Mouse (Mus musculus): ENCODE results near the gene Hes2. TPM values are rescaled to one million over a fixed set of nuclear protein-coding genes. Genes with fewer than 3 reads are reported as not detected.

Gene Hes2
- total and polyA plus RNA-seq, 2 experiments from 2014 or later: not detected

- no peak overlapping the region for H3K27ac ChIP-seq
Measured at GRCm38 (mm10) chr4:152117538-152117937, 41.1 kb upstream of the Hes2 start.

GRCm38 (mm10) chr4:152119396-152120292 is 39.0 kb upstream of the Hes2 start:
- 0 out of 2 replicates have a peak overlapping the region, but pooled peaks have one; percentile 7 for H3K4me3 ChIP-seq (ENCODE audit: low read length)
- H3K4me1 ChIP-seq (ENCODE audit: insufficient read depth, low read length): no peaks in the 10 kb centered on the region
- 10% methylated on average over 39 of the region's 39 CpGs for WGBS
- no peaks in the 10 kb centered on the region; the same call in 1 of the 2 replicates for H3K36me3 ChIP-seq (ENCODE audit: insufficient read depth, low read length)
- ATAC-seq (peak; percentile 46; the same call in 1 of the 2 replicates), DNase-seq (ENCODE audit: low spot score) (peak; percentile 64)
- H3K27me3 ChIP-seq (ENCODE audit: insufficient read depth, low read length): peaks cover 80% of the 10 kb centered on the region
- H3K9me3 ChIP-seq (ENCODE audit: low read length): no peaks in the 10 kb centered on the region
- TF ChIP-seq CTCF (IDR thresholded peaks at IDR 0.05; ENCODE audit: low read depth): peak; percentile 64
- no peak overlapping the region for H3K27ac ChIP-seq
- H3K4me2 ChIP-seq (ENCODE audit: low read depth, low read length): peak overlapping the region; percentile 26
- H3K9ac ChIP-seq (replicated peaks; ENCODE audit: low read length): no peak overlapping the region

More at GRCm38 (mm10) chr4:152117538-152117937, 41.1 kb upstream of the Hes2 start:
- Histone ChIP-seq H3K9me3 (ENCODE audit: low read length) (no peaks in the 10 kb centered on the region), H3K36me3 (ENCODE audit: insufficient read depth, low read length) (peaks cover 7% of the 10 kb centered on the region), H3K4me3 (ENCODE audit: low read length) (no peak overlapping the region), H3K27me3 (ENCODE audit: insufficient read depth, low read length) (peaks cover 68% of the 10 kb centered on the region), H3K4me2 (ENCODE audit: low read depth, low read length) (no peak overlapping the region), H3K4me1 (ENCODE audit: insufficient read depth, low read length) (no peaks in the 10 kb centered on the region), H3K9ac (replicated peaks; ENCODE audit: low read length) (no peak overlapping the region)
- WGBS: 75% methylated on average over 9 of the region's 9 CpGs
- ATAC-seq (no peak), DNase-seq (ENCODE audit: low spot score) (no peak)
- TF ChIP-seq CTCF (IDR thresholded peaks at IDR 0.05; ENCODE audit: low read depth): no peak

GRCm38 (mm10) chr4:152120311-152121182 is 38.1 kb upstream of the Hes2 start:
- Histone ChIP-seq H3K4me3 (ENCODE audit: low read length) (peak overlapping the region; percentile 8; the same call in 1 of the 2 replicates), H3K36me3 (ENCODE audit: insufficient read depth, low read length) (no peaks in the 10 kb centered on the region), H3K9ac (replicated peaks; ENCODE audit: low read length) (no peak overlapping the region), H3K9me3 (ENCODE audit: low read length) (no peaks in the 10 kb centered on the region), H3K4me1 (ENCODE audit: insufficient read depth, low read length) (peaks cover 4% of the 10 kb centered on the region; the same call in 1 of the 2 replicates), H3K27ac (no peak overlapping the region), H3K27me3 (ENCODE audit: insufficient read depth, low read length) (peaks cover 83% of the 10 kb centered on the region), H3K4me2 (ENCODE audit: low read depth, low read length) (peak overlapping the region; percentile 23; the same call in 1 of the 2 replicates)
- no peak for ATAC-seq
- TF ChIP-seq CTCF (IDR thresholded peaks at IDR 0.05; ENCODE audit: low read depth): no peak
- WGBS: 2% methylated on average over 31 of the region's 31 CpGs
- no peak for DNase-seq (ENCODE audit: low spot score)

- Histone ChIP-seq H3K9me3 (ENCODE audit: low read length) (no peaks in the 10 kb centered on the region), H3K4me1 (ENCODE audit: insufficient read depth, low read length) (peaks cover 10% of the 10 kb centered on the region; the same call in 1 of the 2 replicates), H3K4me3 (ENCODE audit: low read length) (peak overlapping the region; percentile 8; the same call in 1 of the 2 replicates), H3K9ac (replicated peaks; ENCODE audit: low read length) (no peak overlapping the region), H3K27ac (no peak overlapping the region), H3K4me2 (ENCODE audit: low read depth, low read length) (peak overlapping the region; percentile 23; the same call in 1 of the 2 replicates), H3K27me3 (ENCODE audit: insufficient read depth, low read length) (peaks cover 84% of the 10 kb centered on the region), H3K36me3 (ENCODE audit: insufficient read depth, low read length) (no peaks in the 10 kb centered on the region)
- no peak for DNase-seq (ENCODE audit: low spot score)
- no peak for ATAC-seq
- 2% methylated on average over 12 of the region's 12 CpGs for WGBS
- TF ChIP-seq CTCF (IDR thresholded peaks at IDR 0.05; ENCODE audit: low read depth): no peak
Measured at GRCm38 (mm10) chr4:152121183-152121505, 37.5 kb upstream of the Hes2 start.

- no peak for DNase-seq (ENCODE audit: low spot score)
Measured at GRCm38 (mm10) chr4:152124361-152124961, 34.2 kb upstream of the Hes2 start.

More at GRCm38 (mm10) chr4:152124361-152124961, 34.2 kb upstream of the Hes2 start:
- H3K9me3 ChIP-seq (ENCODE audit: low read length): no peaks in the 10 kb centered on the region
- WGBS: 10% methylated on average over 13 of the region's 13 CpGs
- H3K36me3 ChIP-seq (ENCODE audit: insufficient read depth, low read length): no peaks in the 10 kb centered on the region
- no peak for ATAC-seq
- H3K4me3 ChIP-seq (ENCODE audit: low read length): no peak overlapping the region
- H3K9ac ChIP-seq (replicated peaks; ENCODE audit: low read length): no peak overlapping the region
- H3K4me2 ChIP-seq (ENCODE audit: low read depth, low read length): no peak overlapping the region
- H3K4me1 ChIP-seq (ENCODE audit: insufficient read depth, low read length): peaks cover 15% of the 10 kb centered on the region; the same call in 1 of the 2 replicates
- peaks cover 91% of the 10 kb centered on the region for H3K27me3 ChIP-seq (ENCODE audit: insufficient read depth, low read length)
- TF ChIP-seq CTCF (IDR thresholded peaks at IDR 0.05; ENCODE audit: low read depth): no peak
- no peak overlapping the region for H3K27ac ChIP-seq
